Mouse (Mus musculus): ENCODE measurements around the gene Kmt5b. TPM values are rescaled to one million over a fixed set of nuclear protein-coding genes. Genes with fewer than 3 reads are reported as not detected.
A peak's percentile ranks its signal among the peaks of the same experiment; 100 is the strongest.

The Kmt5b gene
- total RNA-seq (2021) = 10 to 100 TPM; 34.5 to 37.1 TPM
- long read RNA-seq, experiment 1, partial matches to known transcripts = 1 of 3 reads
- long read RNA-seq, experiment 1, other reads (novel, unspliced or antisense) = 2 of 3 reads
- long read RNA-seq, experiment 2, partial matches to known transcripts = 3 of 5 reads
- long read RNA-seq, experiment 2, other reads (novel, unspliced or antisense) = 2 of 5 reads

DNA sequence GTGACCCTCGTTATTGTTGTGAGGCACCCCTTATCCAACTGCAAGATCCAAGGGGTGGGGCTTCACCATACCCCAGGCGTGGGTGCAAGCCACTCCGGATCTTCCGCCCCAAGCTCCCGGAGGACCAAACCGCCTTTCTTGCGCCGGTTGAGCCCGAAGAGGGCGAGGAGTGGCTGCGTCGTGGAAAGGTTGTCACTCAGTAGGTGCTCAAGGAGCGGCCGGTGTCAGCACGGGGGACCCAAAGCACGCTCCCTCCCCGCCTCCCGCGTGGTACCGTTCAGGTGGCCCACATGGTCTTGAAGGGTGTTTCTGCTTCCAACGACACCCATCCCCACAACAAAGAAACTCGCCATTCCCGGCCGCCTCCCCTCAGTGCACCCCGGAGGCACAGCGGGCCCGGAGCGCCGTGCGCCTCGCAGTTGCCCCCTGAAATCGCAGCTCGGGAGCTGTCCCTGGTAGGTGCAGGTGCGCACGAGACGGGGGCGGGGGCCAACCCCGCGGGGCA, at the start of gene Kmt5b:
Gene Kmt5b, plus strand, starts transcription at position 146 of the 505 bp plus-strand sequence.
- DNase-seq (ENCODE audit: low spot score in 2 of 2) = no peak

DNA sequence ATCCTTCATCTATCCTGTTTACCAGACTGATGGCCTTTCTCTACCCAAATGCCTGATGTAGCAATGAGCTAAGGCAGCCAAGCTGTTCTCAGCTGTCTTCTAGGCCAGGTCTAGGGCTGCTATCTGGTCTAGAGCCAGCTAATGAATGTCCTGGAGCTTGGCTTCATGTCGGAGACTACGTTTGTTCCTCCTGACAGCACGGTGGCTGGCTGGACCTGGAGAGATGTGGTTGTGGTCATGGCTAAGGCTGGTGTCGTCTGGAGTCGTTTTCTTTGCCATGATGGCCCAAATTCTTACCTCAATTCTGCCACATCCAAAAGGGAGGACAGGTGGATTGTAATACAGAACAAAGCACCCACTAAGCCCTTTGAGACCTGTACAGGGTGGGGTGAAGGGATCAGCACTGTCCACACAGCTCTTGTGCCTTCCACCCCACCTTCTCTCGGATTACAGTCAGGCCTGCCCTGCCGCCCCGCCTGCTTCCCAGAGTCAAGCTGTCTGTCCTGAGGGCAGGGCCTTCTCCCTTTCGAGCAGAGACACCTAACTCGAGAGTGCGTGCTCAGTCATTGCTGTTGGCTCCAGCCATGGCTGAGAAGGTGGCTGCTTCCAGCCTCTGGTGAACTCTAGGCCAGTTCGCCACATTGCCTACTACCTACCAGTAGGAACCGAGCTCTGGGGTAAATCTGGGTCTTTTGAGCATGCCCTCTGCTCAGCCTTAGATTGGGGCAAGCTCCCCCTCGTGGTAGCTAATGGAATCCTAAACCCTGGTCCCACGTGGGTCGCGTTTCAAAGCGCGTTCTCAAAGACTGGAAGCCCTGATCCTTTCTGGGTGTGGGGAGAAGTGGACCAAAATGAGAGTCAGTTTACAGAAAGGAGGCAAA, 48.5 kb upstream of the Kmt5b start:
- peak in 1 of 2 experiments; percentile 74 for DNase-seq (ENCODE audit: low spot score in 2 of 2)

- peak in 1 of 2 experiments; percentile 58 for DNase-seq (ENCODE audit: low spot score in 2 of 2)
Observed at GRCm38 (mm10) chr19:3719362-3719891, 47.8 kb upstream of the Kmt5b start.

GRCm38 (mm10) chr19:3723170-3723569, 44.1 kb upstream of the Kmt5b start:
- no peak for DNase-seq (ENCODE audit: low spot score in 2 of 2)

- no peak for DNase-seq (ENCODE audit: low spot score in 2 of 2)
Observed at GRCm38 (mm10) chr19:3723904-3724303, 43.3 kb upstream of the Kmt5b start.

GRCm38 (mm10) chr19:3724779-3725178, 42.4 kb upstream of the Kmt5b start:
- peak; percentile 51 to 59 for DNase-seq (ENCODE audit: low spot score in 2 of 2)

GRCm38 (mm10) chr19:3728901-3729300, 38.3 kb upstream of the Kmt5b start:
- no peak for DNase-seq (ENCODE audit: low spot score in 2 of 2)

DNA sequence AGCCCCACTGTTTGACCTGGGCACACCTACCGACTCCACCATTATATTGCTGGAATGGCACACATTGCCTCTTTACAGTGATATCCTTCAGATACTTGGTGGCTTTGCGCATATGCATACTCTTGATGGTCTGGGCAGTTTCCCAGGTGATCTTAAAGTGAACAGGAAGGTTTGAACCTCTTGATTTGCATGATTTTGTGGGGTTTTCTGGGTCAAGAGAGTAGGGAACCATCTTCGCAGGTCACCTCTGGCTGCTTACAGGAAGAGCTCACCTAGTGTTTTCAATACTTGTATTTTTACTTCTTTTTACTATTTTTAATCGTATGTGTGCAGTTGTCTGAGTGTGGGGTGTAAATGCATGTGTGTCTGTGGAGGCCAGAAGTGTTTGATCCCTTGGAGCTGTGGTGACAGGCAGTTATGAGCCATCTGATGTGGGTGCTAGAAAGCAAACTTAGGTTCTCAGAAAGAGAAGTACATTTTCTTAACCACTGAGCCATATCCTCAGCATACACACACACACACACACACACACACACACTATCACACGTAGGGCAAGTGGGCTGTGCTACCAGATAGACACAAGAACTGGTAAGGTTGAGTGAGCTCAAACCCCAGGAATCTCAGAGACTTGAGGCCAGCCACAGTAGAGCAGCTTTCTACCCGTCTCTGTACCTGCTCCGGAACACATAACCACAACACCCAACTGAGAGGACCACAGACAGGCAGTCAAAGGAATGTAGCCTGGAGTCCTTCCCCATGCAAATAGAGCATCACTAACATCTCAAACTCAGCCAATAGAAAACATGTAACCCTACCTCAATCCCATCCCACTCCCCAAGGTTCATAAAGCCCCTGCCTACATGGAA, 36.2 kb upstream of the Kmt5b start:
- DNase-seq (ENCODE audit: low spot score in 2 of 2) = no peak

- DNase-seq (ENCODE audit: low spot score in 2 of 2) = no peak
Observed at GRCm38 (mm10) chr19:3736001-3736400, 31.2 kb upstream of the Kmt5b start.

DNA sequence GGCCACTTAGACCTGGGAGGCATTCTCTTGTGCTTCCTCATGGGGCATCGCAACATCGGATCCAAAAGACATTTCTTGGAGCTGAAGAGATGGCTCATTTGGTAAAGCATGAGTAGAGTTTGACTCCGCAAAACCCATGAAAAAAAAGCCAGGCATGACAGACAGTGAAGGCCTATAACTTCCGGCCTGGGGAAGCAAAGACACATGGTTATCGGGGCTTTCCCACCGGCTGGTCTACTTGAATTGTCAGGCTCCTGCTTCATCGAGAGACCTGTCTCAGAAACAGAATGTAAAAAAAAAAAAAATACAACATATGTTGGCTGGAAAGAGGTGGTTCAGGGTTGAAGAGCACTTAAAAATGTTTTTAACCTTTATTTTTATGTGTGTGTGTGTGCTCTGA, 27.6 kb upstream of the Kmt5b start:
- DNase-seq (ENCODE audit: low spot score in 2 of 2) = no peak

DNA sequence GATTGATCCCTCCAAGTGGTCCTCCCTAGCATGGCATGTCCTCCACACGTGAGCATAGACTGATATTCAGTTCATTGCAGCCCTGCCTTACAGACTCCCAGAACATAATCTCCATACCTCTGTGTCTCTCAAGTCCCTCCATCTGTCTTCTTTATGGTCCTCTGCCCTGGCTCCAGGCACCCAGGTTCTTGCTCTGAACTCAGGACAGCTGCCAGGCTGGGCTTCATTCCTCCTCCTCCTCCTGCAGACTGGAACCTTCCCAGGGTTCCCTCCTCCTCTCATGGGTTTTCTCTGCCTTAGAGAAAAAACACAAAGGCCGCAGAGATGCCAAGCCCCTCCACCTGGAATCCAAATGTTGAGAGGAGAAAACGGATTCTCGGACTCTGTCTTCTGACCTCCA, 24.5 kb upstream of the Kmt5b start:
- no peak for DNase-seq (ENCODE audit: low spot score in 2 of 2)

DNA sequence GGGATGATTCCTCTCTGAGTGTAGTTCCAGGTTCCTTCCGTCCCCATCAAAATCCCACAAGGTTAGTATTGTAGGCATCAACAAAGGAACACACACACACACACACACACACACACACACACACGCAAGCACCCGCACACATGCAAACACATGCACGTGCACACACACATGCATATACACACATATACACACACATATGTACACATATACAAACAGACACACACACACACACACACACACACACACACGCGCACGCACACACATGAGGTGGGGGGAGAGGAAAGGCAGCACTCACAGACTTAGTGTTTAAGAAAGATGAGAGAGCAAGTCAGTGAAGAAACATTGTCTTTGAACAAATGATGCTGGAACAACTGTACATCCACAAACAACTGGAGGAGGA, 23.9 kb upstream of the Kmt5b start:
- DNase-seq (ENCODE audit: low spot score in 2 of 2) = no peak

DNA sequence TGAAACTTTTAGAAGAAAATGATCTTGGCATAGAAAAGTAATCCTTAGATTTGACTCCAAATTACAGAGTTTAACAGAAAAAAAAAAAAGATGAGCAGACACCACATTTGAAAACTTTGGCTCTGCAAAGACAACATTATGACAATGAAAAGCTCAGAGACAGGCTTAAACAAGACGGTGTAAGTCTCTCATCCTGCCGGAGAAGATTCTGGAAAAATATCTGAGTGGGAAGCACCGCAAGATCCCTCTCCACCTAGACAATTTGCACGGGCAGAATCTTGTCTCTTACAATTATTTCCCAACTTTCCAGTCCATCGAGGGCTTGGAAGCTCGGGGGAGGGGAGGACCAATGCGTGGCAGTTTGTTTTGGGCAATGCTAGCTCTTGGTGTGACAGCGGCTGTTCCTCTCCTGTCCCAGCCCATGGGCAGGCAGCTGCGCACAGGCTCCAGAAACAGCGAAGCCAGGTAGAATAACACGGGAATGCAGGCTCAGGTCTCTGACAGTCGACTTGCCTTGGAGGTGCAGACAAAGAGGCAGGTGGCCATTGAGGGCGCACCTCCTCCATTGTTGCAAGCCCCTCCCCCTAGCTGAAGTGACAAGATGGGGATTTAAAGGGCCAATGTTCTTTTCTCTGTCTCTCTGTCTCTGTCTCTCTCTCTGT, 23.2 kb upstream of the Kmt5b start:
- peak in 1 of 2 experiments; percentile 45 for DNase-seq (ENCODE audit: low spot score in 2 of 2)

- no peak for DNase-seq (ENCODE audit: low spot score in 2 of 2)
Observed at GRCm38 (mm10) chr19:3752621-3753239, 14.5 kb upstream of the Kmt5b start.

DNA sequence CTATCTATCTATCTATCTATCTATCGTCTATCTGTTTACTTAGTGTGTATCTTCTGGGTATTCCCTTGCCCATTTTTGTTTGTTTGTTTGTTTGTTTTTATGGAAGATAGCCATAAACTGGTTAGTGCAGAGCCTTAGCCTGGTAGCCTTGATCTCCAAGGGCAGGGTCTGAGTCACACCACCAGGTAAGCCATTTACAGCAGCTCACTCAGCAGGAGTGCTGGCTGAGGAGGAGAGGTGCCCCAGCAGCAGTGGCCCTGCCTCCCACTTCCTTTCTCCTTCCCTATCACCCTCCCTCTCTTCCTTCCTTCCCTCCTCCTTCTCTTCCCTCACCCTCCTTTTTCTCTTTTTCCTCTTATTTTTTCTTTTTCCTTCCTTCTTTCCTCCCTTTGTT, 14.0 kb upstream of the Kmt5b start:
- no peak for DNase-seq (ENCODE audit: low spot score in 2 of 2)

DNA sequence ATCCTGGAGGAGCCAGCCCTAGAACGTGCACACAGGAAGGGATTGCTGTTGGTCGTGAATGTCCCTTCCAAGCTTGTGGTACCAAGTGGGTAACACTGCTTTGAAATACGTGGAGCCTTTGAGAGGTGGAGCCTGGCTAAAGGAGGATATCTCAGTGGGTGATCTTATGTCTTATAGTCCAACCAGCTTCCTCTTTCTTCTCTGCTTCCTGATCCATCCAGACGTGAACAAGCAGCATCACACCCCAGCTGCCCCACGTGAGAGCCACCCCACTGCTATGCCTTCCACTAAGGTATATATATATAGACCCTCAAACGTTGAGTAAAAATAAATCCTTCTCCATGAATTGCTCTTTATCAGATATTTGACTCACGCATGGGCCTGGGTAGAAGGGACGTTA, 13.5 kb upstream of the Kmt5b start:
- DNase-seq (ENCODE audit: low spot score in 2 of 2) = no peak

DNA sequence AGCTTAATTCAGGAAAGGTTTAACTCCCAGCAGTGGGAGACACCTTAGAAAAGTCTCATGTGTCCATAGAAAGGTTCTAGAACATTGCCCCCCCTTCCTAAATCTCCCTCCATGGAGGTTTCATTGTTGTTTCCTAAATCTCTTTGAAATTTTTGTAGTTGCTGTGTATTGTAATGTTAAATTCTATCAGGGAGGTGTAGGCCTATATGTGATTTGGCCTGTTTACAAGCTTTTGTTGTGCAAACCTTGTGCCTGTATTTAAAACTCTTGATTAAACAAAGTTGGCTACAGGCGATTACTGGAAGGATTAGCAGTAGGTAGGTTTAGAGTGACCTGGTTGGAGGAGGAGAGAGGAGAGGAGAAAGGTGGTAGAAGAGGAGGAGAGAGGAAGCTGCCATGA, 9.4 kb upstream of the Kmt5b start:
- no peak for DNase-seq (ENCODE audit: low spot score in 2 of 2)

DNA sequence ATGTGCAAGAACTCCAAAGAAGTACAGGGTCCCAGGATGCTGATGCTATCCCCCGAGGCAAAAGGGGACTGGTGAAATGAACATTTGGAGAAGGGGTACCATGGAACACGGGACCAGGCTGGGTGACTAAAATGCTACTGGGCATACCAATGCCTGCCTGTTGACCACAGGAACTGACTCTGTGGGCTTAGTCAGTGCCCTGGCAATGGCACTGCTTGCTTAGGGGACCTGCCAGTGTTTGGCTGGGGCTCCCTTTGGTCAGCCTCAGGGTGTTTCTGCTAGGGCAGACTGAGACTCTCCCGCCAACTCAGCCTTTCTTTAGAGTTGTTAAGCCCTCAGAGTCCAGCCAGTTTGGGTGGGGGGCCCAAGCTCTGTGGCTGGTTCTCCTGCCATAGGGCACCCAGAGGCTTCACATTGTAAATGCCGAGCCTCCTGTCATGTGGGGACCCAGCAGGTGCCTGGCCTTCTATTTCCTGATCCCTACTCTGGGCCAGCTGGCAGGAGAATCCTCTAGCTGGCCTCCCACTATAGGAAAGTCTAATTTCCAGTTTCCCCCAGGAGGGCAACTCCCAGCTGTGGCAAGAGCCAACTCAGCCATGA, 1.9 kb upstream of the Kmt5b start:
- DNase-seq (ENCODE audit: low spot score in 2 of 2) = no peak

DNA sequence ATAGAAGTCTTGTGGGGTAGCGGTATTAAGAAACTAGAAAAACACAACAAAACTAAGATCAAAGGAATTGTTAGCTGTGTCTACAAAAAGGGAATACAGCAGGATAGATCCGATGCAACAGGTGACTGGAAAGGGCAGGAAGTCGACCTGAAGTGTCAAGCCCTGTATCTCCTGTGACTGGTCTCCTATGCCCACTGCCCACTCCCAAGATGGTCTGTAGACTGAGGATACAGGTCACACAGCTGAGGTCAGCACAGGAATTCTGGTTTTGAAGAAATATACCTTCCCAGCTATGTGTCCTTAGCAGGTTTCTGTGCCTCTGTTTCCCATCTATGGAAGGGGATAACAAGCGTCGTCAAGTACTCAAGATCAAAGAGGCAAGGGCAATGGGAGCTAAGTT, 843 bp upstream of the Kmt5b start:
- no peak for DNase-seq (ENCODE audit: low spot score in 2 of 2)
